Mouse (Mus musculus): Measurements from ENCODE around the gene Clp1. TPM values are rescaled to one million over a fixed set of nuclear protein-coding genes. Genes with fewer than 3 reads are reported as not detected.
A peak's percentile ranks its signal among the peaks of the same experiment; 100 is the strongest.

Gene Clp1
- polyA plus RNA-seq, 1 experiment from 2014 or later, result 54.4 TPM

DNA sequence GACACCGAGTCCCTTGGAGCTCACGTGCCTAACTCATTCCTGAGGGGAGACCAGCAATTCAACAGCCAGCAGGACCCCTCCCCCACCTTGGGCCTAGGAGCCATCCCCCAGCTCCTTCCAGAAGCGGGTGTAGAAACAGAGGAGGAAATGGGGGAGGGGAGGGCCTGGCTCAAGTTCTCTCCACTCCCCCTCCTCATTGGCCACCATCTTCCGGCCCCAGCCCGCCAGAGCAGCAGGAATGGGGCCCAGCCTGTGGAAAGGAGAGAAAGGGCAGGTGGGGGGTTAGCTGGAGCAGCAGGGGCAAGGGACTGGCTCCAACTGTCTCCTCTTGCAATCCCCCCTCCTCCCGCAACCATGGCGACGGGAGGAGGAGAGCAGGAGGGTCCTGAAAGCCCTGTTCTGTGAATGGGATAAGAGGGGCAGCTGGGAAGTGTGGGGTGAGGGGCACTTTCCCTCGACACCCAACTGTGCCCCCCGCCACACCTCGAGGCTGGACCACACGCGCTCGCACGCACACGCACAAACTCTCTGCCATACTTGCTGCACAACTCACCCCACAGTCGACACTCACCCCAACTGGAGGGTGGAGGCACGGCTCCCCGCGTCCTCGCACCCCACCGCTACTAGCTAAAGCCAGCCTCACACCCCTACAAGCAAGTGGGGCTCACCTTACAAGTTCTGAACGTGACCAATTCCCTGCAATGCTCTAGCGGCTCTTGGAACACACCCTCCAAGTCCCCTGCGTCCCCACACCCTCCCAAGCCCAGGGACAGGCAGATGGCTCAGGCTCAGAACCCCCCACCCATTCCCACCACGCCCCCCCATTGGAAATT, 15.5 kb upstream of the Clp1 start:
- peak; percentile 98 for DNase-seq (ENCODE audit: low spot score, missing footprints)
- H3K9ac ChIP-seq (ENCODE audit: low read length), result peak overlapping the region; percentile 98
- H3K9me3 ChIP-seq (ENCODE audit: control insufficient read depth, low read length), result no peaks in the 10 kb centered on the region
- peaks cover 41% of the 10 kb centered on the region for H3K4me1 ChIP-seq (ENCODE audit: control insufficient read depth, insufficient read depth, low read length)
- H3K4me3 ChIP-seq (ENCODE audit: low read depth, low read length), result peak overlapping the region; percentile 78
- peak overlapping the region; percentile 99 for H3K27ac ChIP-seq (ENCODE audit: low read depth, low read length)
- no peaks in the 10 kb centered on the region for H3K36me3 ChIP-seq (ENCODE audit: control insufficient read depth, insufficient read depth, low read length)
- H3K27me3 ChIP-seq (ENCODE audit: control insufficient read depth, insufficient read depth, low read length), result no peaks in the 10 kb centered on the region
- peak; percentile 86 for ATAC-seq (ENCODE audit: low FRiP score)
- under 1% methylated on average over 24 of the region's 26 CpGs for WGBS
- peak overlapping the region; percentile 72 for H3K4me2 ChIP-seq

DNA sequence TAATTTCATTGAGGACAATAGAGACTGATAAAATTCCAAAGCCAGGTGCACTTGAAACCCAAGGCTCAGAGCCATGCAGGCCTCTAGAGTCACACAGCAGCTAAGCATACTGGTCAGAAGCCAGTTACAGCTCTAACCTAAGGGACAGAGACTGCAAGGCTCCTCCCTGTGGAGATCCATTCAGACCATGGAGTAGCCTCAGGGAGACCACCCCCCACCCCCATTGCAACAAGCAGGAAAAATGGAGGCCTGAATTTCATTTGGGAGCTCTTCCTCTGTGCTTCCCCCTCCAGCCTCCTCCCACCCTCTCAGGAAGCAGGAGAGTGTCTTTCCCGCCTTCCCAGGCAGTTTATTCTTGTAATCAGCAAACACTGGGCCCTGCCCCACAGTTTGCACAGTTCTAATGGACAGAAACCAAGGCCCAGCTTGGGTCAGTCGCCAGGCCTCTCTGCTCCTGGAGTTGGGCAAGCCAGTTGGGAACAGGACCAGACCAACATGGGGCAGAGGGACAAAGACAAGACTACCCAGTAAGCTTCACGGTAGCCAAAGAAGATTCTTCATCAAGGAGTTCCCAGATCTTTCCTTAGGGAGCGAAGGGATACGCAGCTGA, 14.8 kb upstream of the Clp1 start:
- WGBS, result 0% methylated on average over 5 of the region's 5 CpGs
- Histone ChIP-seq H3K27ac (ENCODE audit: low read depth, low read length) (peak overlapping the region; percentile 99), H3K9me3 (ENCODE audit: control insufficient read depth, low read length) (no peaks in the 10 kb centered on the region), H3K4me3 (ENCODE audit: low read depth, low read length) (peak overlapping the region; percentile 78), H3K4me2 (peak overlapping the region; percentile 72), H3K9ac (ENCODE audit: low read length) (peak overlapping the region; percentile 98), H3K27me3 (ENCODE audit: control insufficient read depth, insufficient read depth, low read length) (no peaks in the 10 kb centered on the region), H3K4me1 (ENCODE audit: control insufficient read depth, insufficient read depth, low read length) (peaks cover 47% of the 10 kb centered on the region), H3K36me3 (ENCODE audit: control insufficient read depth, insufficient read depth, low read length) (no peaks in the 10 kb centered on the region)
- DNase-seq (ENCODE audit: low spot score, missing footprints) (peak; percentile 89), ATAC-seq (ENCODE audit: low FRiP score) (no peak)

DNA sequence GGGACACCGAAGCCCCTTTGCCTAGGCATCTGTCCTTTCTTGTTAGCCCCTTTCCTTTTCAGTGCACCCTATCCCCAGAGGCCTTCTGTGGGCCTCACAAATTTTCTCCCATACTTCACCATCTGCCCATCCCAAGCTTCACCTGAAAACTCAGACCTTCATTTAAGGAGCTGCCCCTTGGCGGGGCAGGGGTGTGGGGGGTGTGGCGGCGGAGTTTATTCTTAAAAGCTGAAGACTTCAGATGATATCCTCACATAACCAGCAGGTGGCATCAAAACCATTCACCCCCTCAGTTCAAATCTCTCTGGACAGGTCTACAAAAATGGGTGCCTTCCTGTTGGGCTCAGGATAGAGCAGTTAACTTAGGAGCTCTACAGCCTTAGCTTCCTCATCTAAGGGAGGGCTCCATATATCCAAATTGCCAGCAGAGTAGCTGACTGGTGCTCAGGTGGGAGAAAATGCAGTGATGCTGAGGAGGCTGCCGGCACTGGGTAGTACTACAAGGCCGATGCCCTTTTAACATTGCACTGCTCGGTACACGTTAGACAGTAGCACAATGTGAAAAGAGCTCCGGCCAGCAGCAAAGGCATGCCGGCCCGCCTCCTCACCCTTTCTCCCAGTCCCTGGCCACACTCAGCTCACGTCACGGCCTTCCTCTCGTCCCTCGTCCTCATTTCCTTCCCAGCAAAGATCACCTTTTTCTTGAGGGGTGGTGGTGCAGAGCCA, 13.6 kb upstream of the Clp1 start:
- no peaks in the 10 kb centered on the region for H3K36me3 ChIP-seq (ENCODE audit: control insufficient read depth, insufficient read depth, low read length)
- DNase-seq (ENCODE audit: low spot score, missing footprints) (peak; percentile 88), ATAC-seq (ENCODE audit: low FRiP score) (no peak)
- H3K4me1 ChIP-seq (ENCODE audit: control insufficient read depth, insufficient read depth, low read length), result peaks cover 59% of the 10 kb centered on the region
- H3K9ac ChIP-seq (ENCODE audit: low read length), result peak overlapping the region; percentile 98; the same call in 1 of the 2 replicates
- H3K9me3 ChIP-seq (ENCODE audit: control insufficient read depth, low read length), result no peaks in the 10 kb centered on the region
- no peaks in the 10 kb centered on the region for H3K27me3 ChIP-seq (ENCODE audit: control insufficient read depth, insufficient read depth, low read length)
- H3K4me2 ChIP-seq, result peak overlapping the region; percentile 72
- peak overlapping the region; percentile 78; the same call in 1 of the 2 replicates for H3K4me3 ChIP-seq (ENCODE audit: low read depth, low read length)
- H3K27ac ChIP-seq (ENCODE audit: low read depth, low read length), result peak overlapping the region; percentile 52
- 66% methylated on average over 15 of the region's 15 CpGs for WGBS

DNA sequence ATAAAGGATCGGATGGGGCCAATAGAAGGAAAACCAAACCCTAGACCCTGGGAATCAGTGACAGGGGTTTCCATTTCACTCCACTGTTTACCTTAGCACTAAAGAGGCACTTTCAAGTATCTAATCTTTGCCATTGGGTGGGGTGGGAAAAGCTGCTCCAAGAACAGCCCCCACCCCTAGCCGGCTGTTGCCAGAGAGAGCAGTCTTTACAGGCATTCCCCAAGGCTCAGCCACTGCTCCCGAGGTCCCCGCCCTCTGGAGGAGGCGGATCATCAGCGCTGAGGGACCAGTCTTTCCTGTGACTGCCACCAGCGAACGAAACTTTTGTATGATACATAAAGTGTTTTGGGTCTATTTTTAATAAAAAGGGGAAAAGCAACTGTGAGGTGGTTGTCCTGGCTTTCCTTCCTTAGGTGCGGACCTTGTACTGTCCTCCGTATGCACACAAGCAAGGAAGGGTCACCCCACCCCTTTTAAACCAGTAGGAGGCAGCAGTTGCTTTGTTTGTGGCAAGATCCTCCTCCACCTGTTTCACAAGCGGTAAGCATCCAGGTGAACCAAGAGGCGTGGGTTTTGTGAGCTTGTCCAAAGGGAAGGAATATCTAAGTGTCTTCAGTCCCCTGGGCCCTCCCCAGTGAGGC, 11.2 kb upstream of the Clp1 start:
- H3K27me3 ChIP-seq (ENCODE audit: control insufficient read depth, insufficient read depth, low read length), result no peaks in the 10 kb centered on the region
- peak; percentile 95 for DNase-seq (ENCODE audit: low spot score, missing footprints)
- H3K4me3 ChIP-seq (ENCODE audit: low read depth, low read length), result peak overlapping the region; percentile 9; the same call in 1 of the 2 replicates
- 2% methylated on average over 12 of the region's 12 CpGs for WGBS
- H3K4me1 ChIP-seq (ENCODE audit: control insufficient read depth, insufficient read depth, low read length), result peaks cover 66% of the 10 kb centered on the region
- peak overlapping the region; percentile 37 for H3K4me2 ChIP-seq
- H3K27ac ChIP-seq (ENCODE audit: low read depth, low read length), result peak overlapping the region; percentile 64; the same call in 1 of the 2 replicates
- ATAC-seq (ENCODE audit: low FRiP score), result no peak
- H3K36me3 ChIP-seq (ENCODE audit: control insufficient read depth, insufficient read depth, low read length), result no peaks in the 10 kb centered on the region
- H3K9me3 ChIP-seq (ENCODE audit: control insufficient read depth, low read length), result no peaks in the 10 kb centered on the region
- peak overlapping the region; percentile 52; the same call in 1 of the 2 replicates for H3K9ac ChIP-seq (ENCODE audit: low read length)

DNA sequence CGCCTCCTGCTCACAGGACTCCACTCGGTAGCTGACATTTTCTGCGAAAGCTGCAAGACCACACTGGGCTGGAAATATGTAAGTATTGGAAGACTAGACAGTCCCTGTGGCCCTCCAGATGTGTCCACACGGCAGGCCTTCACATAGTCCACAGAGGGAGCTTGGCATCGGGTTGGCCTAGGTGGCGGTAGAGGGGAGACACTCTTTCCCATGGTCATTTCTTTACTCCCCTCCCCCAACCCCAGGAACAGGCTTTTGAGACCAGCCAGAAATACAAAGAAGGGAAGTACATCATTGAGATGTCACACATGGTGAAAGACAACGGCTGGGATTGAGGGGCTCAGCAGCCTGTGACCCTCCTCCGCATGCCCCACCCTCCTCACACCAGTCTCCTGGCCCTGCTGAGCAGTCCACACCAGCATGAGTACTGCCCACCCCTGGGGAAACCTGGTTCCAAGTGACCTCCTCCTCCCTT, 10.3 kb upstream of the Clp1 start:
- Histone ChIP-seq H3K36me3 (ENCODE audit: control insufficient read depth, insufficient read depth, low read length) (no peaks in the 10 kb centered on the region), H3K27ac (ENCODE audit: low read depth, low read length) (peak overlapping the region; percentile 64), H3K27me3 (ENCODE audit: control insufficient read depth, insufficient read depth, low read length) (no peaks in the 10 kb centered on the region), H3K9me3 (ENCODE audit: control insufficient read depth, low read length) (no peaks in the 10 kb centered on the region), H3K4me2 (peak overlapping the region; percentile 43), H3K4me1 (ENCODE audit: control insufficient read depth, insufficient read depth, low read length) (peaks cover 68% of the 10 kb centered on the region), H3K9ac (ENCODE audit: low read length) (peak overlapping the region; percentile 52), H3K4me3 (ENCODE audit: low read depth, low read length) (no peak overlapping the region)
- ATAC-seq (ENCODE audit: low FRiP score), result peak; percentile 31
- 4% methylated on average over 8 of the region's 8 CpGs for WGBS
- DNase-seq (ENCODE audit: low spot score, missing footprints), result peak; percentile 95

DNA sequence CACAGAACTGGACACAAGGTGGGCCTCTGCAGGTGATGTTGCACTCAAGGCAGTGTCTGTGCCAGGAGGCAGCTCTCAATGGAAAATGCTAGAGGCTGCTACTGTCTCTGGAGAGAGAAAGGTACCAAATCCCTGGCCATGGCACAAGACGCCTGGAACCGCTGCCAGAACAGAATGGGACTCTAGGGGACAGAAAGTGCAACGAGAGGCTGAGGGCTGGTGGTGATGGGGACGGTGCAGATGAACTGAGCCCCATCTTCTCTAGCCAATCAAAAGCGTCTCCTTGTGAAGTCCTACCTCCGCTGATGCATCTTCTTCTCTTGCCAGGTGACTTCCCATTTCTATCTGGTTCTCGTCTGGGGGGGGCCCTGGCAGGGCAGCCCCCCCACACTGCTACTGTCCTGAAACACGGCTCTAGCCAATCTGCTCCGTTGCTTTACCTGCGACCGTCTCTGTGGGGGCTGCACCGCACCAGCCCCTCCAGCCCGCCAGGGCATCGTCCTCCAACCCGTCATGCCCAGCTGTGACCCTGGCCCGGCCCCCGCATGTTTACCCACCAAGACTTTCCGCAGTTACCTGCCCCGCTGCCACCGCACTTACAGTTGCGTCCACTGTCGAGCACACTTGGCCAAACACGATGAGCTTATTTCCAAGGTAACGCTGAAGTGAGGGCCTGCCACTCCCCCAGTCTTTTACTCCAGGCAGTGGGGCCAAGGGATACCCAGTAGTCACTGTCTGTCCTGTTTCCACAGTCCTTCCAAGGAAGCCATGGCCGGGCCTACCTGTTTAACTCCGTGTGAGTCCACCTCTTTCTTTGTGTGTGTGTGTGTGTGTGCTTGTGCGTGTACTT, 9.4 kb upstream of the Clp1 start:
- Histone ChIP-seq H3K9me3 (ENCODE audit: control insufficient read depth, low read length) (no peaks in the 10 kb centered on the region), H3K4me1 (ENCODE audit: control insufficient read depth, insufficient read depth, low read length) (peaks cover 62% of the 10 kb centered on the region), H3K4me3 (ENCODE audit: low read depth, low read length) (peak overlapping the region; percentile 19), H3K4me2 (peak overlapping the region; percentile 43), H3K36me3 (ENCODE audit: control insufficient read depth, insufficient read depth, low read length) (no peaks in the 10 kb centered on the region), H3K9ac (ENCODE audit: low read length) (peak overlapping the region; percentile 54), H3K27ac (ENCODE audit: low read depth, low read length) (no peak overlapping the region; the same call in 1 of the 2 replicates), H3K27me3 (ENCODE audit: control insufficient read depth, insufficient read depth, low read length) (no peaks in the 10 kb centered on the region)
- 6% methylated on average over 27 of the region's 27 CpGs for WGBS
- no peak for ATAC-seq (ENCODE audit: low FRiP score)
- DNase-seq (ENCODE audit: low spot score, missing footprints), result peak; percentile 92

DNA sequence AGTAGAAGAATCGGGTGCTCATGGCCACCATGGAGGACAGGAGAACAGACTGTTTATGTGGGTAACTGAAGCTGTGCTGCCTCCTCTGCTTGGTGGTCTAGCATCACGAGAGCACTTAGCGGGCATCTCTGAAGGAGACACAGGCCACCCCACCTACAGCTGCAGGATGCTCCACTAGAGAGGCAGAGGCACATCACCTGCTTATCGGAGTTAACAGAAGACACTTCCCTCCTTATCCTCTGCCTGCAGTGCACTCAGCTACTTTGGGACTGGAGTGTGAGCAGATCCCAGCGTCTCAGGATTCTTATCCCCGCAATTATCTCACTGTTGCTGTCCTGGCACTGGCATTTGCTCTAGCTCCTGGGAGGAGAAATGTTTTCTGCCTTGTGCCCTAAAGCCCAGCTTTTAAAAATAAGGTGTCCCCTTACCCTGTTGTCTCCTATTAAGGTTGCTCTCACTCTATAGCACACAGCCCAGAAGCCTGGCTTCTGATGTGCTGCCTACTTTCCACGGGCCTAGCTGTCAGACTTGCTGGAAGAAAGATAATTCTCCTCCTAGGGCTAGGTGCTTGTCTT, 8.3 kb upstream of the Clp1 start:
- Histone ChIP-seq H3K9me3 (ENCODE audit: control insufficient read depth, low read length) (no peaks in the 10 kb centered on the region), H3K27ac (ENCODE audit: low read depth, low read length) (peak overlapping the region; percentile 69), H3K36me3 (ENCODE audit: control insufficient read depth, insufficient read depth, low read length) (no peaks in the 10 kb centered on the region), H3K4me3 (ENCODE audit: low read depth, low read length) (peak overlapping the region; percentile 58), H3K4me2 (peak overlapping the region; percentile 74), H3K9ac (ENCODE audit: low read length) (peak overlapping the region; percentile 91), H3K4me1 (ENCODE audit: control insufficient read depth, insufficient read depth, low read length) (peaks cover 51% of the 10 kb centered on the region), H3K27me3 (ENCODE audit: control insufficient read depth, insufficient read depth, low read length) (no peaks in the 10 kb centered on the region)
- peak; percentile 90 for DNase-seq (ENCODE audit: low spot score, missing footprints)
- WGBS, result 22% methylated on average over 7 of the region's 7 CpGs
- ATAC-seq (ENCODE audit: low FRiP score), result no peak

Data from midbrain, embryonic 11.5 days (tissue).